Mouse (Mus musculus) frontal cortex, adult (tissue): ENCODE results near the gene Paqr4.

Experiments used
- ATAC-seq: cut with Nextera tagmentation; 2 replicates; pipeline ENCODE4 v1.9.2; 2017; ENCODE audit warnings: mild to moderate bottlenecking, moderate library complexity, mixed read lengths; ENCODE audit not compliant: low TSS enrichment

The Paqr4 gene

GRCm38 (mm10) chr17:23726758-23727142 lies 13.9 kb downstream of the Paqr4 start:
- peak; percentile 53 for ATAC-seq

GRCm38 (mm10) chr17:23725999-23726757 lies 14.5 kb downstream of the Paqr4 start, which contains the start of gene Pkmyt1:
Gene Pkmyt1 (plus strand): TSS chr17:23726336.
- peak; percentile 89 for ATAC-seq

GRCm38 (mm10) chr17:23725477-23725876 lies 15.2 kb downstream of the Paqr4 start:
- no peak for ATAC-seq

GRCm38 (mm10) chr17:23722376-23723125 lies 18.1 kb downstream of the Paqr4 start, which contains the start of gene 1520401A03Rik:
Gene 1520401A03Rik (minus strand): TSS chr17:23722783.
- ATAC-seq, result no peak

GRCm38 (mm10) chr17:23721886-23722285 lies 18.8 kb downstream of the Paqr4 start:
- no peak for ATAC-seq

- no peak for ATAC-seq
Measured at GRCm38 (mm10) chr17:23719455-23719854, 21.2 kb downstream of the Paqr4 start.

- ATAC-seq, result no peak
Measured at GRCm38 (mm10) chr17:23717003-23717402, 23.7 kb downstream of the Paqr4 start.

- peak; percentile 83 for ATAC-seq
Measured at GRCm38 (mm10) chr17:23706212-23706611, 34.5 kb downstream of the Paqr4 start.

- no peak for ATAC-seq
Measured at GRCm38 (mm10) chr17:23705525-23706104, 35.1 kb downstream of the Paqr4 start.

- no peak for ATAC-seq
Measured at GRCm38 (mm10) chr17:23704741-23705140, 35.9 kb downstream of the Paqr4 start.

- ATAC-seq, result no peak
Measured at GRCm38 (mm10) chr17:23703301-23703700, 37.4 kb downstream of the Paqr4 start.

GRCm38 (mm10) chr17:23700079-23700478 lies 40.6 kb downstream of the Paqr4 start:
- peak; percentile 98 for ATAC-seq

- ATAC-seq, result peak; percentile 53
Measured at GRCm38 (mm10) chr17:23699131-23700077, 41.3 kb downstream of the Paqr4 start.

GRCm38 (mm10) chr17:23695801-23696200 lies 44.9 kb downstream of the Paqr4 start:
- ATAC-seq, result no peak

- ATAC-seq, result no peak
Measured at GRCm38 (mm10) chr17:23694491-23694890, 46.2 kb downstream of the Paqr4 start.
